Mouse (Mus musculus): ENCODE measurements around the gene Nsfl1c.

The Nsfl1c gene

DNA sequence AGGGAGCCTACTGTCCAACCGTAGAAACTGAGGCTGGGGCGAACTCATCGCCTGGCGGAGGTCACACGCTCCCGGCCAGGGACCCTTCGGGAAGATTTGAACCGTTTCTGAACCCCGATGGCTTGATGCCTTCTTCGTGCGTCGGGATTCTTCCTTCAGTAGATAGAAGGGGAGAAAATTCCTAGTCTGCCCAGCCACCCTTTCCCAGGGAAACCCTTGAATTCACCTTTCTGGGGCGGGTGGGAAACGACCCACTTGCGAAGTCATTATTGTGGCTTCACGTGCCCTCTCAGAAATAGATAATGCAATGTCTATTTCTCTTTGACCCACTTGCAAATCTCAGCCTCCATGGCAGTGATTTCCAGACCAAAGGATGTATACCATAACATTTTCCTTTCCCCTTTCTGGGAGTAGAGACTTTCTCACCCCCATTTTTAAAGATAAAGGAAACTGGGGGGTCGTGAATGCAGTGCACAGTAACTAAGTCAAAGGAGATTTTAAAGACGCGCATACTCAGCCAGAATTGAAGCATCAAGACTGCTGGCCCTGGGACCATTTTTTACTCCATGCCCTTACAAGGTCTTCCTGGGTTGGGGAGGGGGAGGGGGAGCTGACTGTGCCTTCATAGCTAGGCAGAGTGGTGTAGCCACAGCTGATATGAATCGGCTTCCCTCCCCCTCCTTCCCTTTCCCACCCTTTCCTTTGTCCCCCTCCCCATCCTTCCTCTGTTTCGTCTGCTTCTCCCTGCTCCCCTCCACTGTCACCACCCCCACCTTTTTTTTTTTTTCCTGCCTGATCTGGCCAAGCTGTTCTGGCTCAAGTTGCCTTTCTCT lies 49.3 kb downstream of the Nsfl1c start:
- peak; percentile 73 for DNase-seq (ENCODE audit: low read depth, low spot score)

DNA sequence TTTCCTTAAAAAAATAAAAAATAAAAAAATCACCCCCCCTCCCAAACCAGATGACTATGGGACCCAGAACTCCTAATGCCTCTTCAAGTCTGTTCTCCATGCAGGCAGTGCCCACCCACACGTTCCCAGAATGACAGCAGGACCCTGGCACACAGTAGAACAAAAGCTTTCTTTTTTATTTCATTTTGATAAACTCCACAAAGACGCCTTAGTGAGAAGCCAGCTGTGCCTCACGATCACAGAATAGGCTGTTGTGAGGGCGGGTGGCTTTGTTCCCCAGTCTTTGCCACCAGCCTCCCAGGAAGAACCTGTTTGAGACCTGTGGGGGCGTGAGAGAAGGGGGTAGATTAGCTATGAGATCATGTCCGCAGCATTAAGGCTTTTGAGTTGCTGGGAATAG lies 50.7 kb downstream of the Nsfl1c start:
- DNase-seq (ENCODE audit: low read depth, low spot score), result no peak

DNA sequence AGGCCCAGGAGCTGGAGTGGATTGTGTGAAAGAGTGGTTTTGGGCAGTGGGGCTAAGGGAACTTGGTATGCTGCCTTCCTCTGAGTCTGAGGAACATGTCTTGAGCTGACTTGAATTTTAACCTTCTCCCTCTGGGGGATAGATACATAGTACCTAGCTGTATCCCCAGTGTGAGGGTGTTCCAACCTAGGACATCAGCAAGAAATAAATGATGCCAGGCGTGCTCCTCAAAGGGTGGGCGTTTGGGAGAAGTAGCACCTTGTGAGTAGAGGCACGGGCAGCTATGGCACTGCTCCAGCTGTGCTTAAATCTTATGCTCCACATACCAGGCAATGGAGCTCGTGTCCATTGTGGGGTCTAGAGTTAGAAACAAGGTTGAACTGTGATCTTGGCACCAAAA lies 52.6 kb downstream of the Nsfl1c start:
- DNase-seq (ENCODE audit: low read depth, low spot score), result no peak

DNA sequence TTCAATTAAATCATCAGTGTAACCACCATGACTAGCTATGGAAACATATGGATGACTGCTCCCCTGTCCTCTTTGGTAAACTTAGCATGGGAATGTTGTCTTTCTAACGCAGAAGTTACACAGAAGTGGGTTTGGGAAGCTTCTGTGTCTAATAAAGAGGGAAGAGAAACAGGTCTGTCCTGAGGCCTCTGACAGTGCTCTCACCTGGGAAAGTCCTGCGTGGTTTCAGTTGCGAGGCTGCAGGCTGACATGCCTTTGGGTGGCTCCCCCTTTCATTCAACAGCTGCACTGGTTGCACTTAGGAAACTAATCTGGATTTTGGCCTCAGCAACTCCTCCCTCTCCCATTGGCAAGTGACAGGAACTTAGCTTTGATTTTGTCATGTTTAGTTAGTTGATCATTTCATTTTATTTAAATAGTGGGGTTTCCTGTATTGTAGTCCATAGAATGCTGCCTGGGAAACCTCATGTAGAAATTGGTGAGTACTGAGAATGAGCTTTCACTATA lies 55.7 kb downstream of the Nsfl1c start:
- no peak for DNase-seq (ENCODE audit: low read depth, low spot score)
